Mouse (Mus musculus): ENCODE results near the gene Gm9045. TPM values are rescaled to one million over a fixed set of nuclear protein-coding genes. Genes with fewer than 3 reads are reported as not detected.

Gene Gm9045
- polyA plus RNA-seq, 1 experiment from 2014 or later = 0.06 TPM

Other genes with a start within 250 kb of the Gm9045 start
- gene Mdm1, start 196.0 kb downstream of the Gm9045 start, polyA plus RNA-seq (2016; fragmentation: Nextera tagmentation; extraction: Ambion mirVana) = 58.2 and 58.9 TPM in 2 replicates
- 0.12 TPM in 1 of 2 replicates, not detected in the other for gene Il22, start 132.9 kb downstream of the Gm9045 start, polyA plus RNA-seq (2016; fragmentation: Nextera tagmentation; extraction: Ambion mirVana)
- 0.10 TPM in 1 of 2 replicates, not detected in the other for gene Gm32717, start 97.1 kb downstream of the Gm9045 start, polyA plus RNA-seq (2016; fragmentation: Nextera tagmentation; extraction: Ambion mirVana)
- 0.10 TPM in 1 of 2 replicates, not detected in the other for gene Gm32802, start 79.1 kb downstream of the Gm9045 start, polyA plus RNA-seq (2016; fragmentation: Nextera tagmentation; extraction: Ambion mirVana)
- gene Iltifb, start 42.8 kb downstream of the Gm9045 start, polyA plus RNA-seq (2016; fragmentation: Nextera tagmentation; extraction: Ambion mirVana) = not detected in 2 replicates
- gene Gm9040, start 10.9 kb downstream of the Gm9045 start, polyA plus RNA-seq (2016; fragmentation: Nextera tagmentation; extraction: Ambion mirVana) = not detected in 2 replicates
- not detected in 2 replicates for gene Gm9044, start 5.4 kb downstream of the Gm9045 start, polyA plus RNA-seq (2016; fragmentation: Nextera tagmentation; extraction: Ambion mirVana)
- gene Gm9046, start 5.4 kb upstream of the Gm9045 start, polyA plus RNA-seq (2016; fragmentation: Nextera tagmentation; extraction: Ambion mirVana) = not detected in 2 replicates
- not detected in 2 replicates for gene Gm9048, start 10.8 kb upstream of the Gm9045 start, polyA plus RNA-seq (2016; fragmentation: Nextera tagmentation; extraction: Ambion mirVana)
- gene Gm9049, start 16.3 kb upstream of the Gm9045 start, polyA plus RNA-seq (2016; fragmentation: Nextera tagmentation; extraction: Ambion mirVana) = 0.06 and 0.09 TPM in 2 replicates
- not detected in 2 replicates for gene Ifng, start 103.2 kb upstream of the Gm9045 start, polyA plus RNA-seq (2016; fragmentation: Nextera tagmentation; extraction: Ambion mirVana)